Mouse (Mus musculus) spleen, adult 2 months (tissue): ENCODE measurements around the gene Vmn2r90.

Experiments used
- CTCF ChIP-seq: fragments of 200-500 bp; IDR thresholded peaks from 2 replicates; pipeline ENCODE4 v1.5.1; 2011; ENCODE audit warnings: mild to moderate bottlenecking, inconsistent platforms; ENCODE audit not compliant: insufficient read depth, insufficient read length, insufficient replicate concordance; ENCODE audit errors: extremely low read depth
- POLR2A ChIP-seq: fragments of 200-500 bp; IDR thresholded peaks from 2 replicates; pipeline ENCODE4 v1.6.1; 2011; ENCODE audit warnings: low read depth, low read length, inconsistent platforms

DNA sequence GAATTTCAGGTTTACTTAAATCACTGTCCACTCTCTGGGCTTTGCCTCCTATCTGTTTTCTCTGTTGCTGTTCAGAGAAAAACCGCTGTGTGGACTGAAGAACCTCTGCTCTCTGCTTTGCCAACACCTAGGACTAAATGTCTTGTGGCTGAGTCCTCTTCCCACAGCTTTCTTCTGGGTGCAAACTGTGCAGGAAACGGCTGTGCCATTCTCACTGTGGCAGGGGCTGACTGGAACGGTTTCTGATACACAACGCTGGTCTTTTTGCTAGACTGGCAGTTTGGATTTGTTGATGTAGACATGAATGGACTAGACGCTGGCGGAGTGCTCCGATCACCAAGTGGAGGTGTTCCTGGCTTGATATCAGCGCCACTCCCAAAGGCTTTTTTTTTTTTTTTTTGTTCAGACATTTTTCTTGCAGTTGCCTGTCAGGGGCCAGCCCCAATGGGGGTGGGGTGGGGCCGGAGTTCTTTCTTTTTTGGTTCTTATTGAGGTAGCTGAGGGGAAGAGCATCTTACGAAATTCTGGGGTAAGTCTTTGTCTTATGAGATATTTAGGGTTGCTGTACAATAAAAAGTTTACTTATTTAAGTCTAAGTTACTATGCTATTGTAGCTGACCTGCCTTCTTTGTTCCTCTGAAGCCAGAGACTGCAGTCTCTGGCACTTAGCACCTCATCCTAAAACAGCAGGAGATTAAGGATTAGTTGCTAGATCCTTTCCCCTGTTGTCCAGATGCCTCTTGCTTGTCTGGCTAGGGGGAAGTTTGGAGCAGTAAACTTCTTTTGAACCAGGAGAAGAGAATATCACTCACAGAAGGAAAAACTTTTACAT lies 48.3 kb upstream of the Vmn2r90 start:
- no peak for TF ChIP-seq POLR2A
- no peak for TF ChIP-seq CTCF
